Mouse (Mus musculus): ENCODE measurements around the gene Hecw2. TPM values are rescaled to one million over a fixed set of nuclear protein-coding genes. Genes with fewer than 3 reads are reported as not detected.

Hecw2 gene
- polyA plus RNA-seq, 1 experiment from 2014 or later: 1.7 TPM

DNA sequence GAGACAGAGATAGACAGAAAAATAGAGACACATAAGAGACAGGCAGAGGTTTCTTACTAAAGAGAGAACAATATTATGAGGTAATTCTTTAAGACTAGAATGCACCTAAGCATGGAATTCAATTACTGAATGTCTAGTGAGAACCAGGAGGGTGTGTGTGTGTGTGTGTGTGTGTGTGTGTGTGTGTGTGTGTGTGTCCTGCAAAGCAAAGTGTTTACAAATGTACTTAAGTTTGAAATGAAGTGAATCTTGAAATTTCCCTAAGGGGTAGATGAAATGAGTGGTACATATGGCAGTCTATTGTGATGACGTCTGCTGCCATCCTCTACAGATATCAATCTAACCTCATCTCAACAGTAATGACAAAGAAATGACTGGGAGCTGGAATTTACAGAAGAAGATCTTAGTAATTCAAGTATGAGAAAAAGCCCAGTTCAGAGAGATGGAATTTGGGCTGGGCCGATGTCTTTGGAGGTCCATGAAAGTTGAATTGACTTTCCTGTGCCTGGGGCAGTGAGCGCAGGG is 342.8 kb downstream of the Hecw2 start:
- H3K36me3 ChIP-seq (ENCODE audit: control insufficient read depth, insufficient read depth, low read length): no peaks in the 10 kb centered on the region
- H3K4me1 ChIP-seq (ENCODE audit: control insufficient read depth, insufficient read depth, low read length): no peaks in the 10 kb centered on the region
- DNase-seq (ENCODE audit: low spot score) (no peak), ATAC-seq (ENCODE audit: insufficient number of reproducible peaks, low FRiP score, low TSS enrichment, low read depth) (no peak)
- no peaks in the 10 kb centered on the region for H3K9me3 ChIP-seq (ENCODE audit: control insufficient read depth, low read length)
- no peak overlapping the region for H3K4me3 ChIP-seq (ENCODE audit: low read depth, low read length)
- H3K27ac ChIP-seq (replicated peaks; ENCODE audit: low read depth, low read length): no peak overlapping the region
- no peak overlapping the region for H3K4me2 ChIP-seq (ENCODE audit: low read depth, severe bottlenecking)
- H3K9ac ChIP-seq (ENCODE audit: low read length): no peak overlapping the region
- 90% methylated on average over 3 of the region's 3 CpGs for WGBS
- H3K27me3 ChIP-seq (ENCODE audit: control insufficient read depth, insufficient read depth, low read length): no peaks in the 10 kb centered on the region

DNA sequence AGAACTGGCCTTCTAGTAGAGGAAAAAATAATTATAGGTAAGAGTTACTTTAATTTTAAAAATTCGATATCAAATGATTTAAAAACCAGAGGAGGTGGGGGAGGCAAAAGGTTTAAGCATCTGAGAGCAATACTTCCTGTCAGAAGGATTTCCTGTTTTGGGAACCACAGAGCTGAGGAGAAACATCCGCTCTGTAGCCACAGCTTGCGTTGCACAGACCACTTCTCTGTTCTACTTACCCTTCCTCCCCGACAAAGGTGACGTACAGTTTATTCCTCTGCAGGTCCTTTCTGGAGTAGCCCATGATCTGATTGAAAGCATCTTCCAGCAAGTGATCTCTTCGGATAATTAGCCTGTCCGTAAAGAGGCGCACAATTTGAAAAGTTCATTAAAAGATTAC is 343.6 kb downstream of the Hecw2 start:
- no peak for ATAC-seq (ENCODE audit: insufficient number of reproducible peaks, low FRiP score, low TSS enrichment, low read depth)

DNA sequence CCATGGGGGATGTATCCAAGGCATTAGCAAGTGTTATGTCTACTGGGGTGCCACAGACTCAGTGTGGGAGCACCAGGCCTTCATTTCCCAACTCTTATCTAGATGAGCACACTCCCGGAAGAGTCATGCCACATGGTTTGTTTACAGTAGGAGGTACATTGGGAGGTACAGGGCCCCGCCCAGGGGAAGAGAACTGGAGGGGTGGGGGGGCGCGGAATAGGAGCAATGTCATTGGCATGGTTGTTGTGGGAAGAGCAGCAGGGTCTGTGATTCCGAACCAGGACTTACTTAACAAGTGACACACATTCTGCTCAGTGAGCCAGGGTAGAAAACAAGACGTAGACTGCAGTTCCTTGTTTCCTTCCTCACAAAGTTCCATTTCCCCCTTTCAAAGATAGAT is 344.1 kb downstream of the Hecw2 start:
- 87% methylated on average over 6 of the region's 6 CpGs for WGBS

More for the DNA sequence above, 343.6 kb downstream of the Hecw2 start:
- no peaks in the 10 kb centered on the region for H3K9me3 ChIP-seq (ENCODE audit: control insufficient read depth, low read length)
- no peaks in the 10 kb centered on the region for H3K27me3 ChIP-seq (ENCODE audit: control insufficient read depth, insufficient read depth, low read length)
- H3K4me3 ChIP-seq (ENCODE audit: low read depth, low read length): no peak overlapping the region
- no peak overlapping the region for H3K27ac ChIP-seq (replicated peaks; ENCODE audit: low read depth, low read length)
- H3K4me1 ChIP-seq (ENCODE audit: control insufficient read depth, insufficient read depth, low read length): no peaks in the 10 kb centered on the region
- H3K9ac ChIP-seq (ENCODE audit: low read length): no peak overlapping the region
- WGBS: 80% methylated on average over 8 of the region's 8 CpGs
- no peak overlapping the region for H3K4me2 ChIP-seq (ENCODE audit: low read depth, severe bottlenecking)
- no peak for DNase-seq (ENCODE audit: low spot score)
- H3K36me3 ChIP-seq (ENCODE audit: control insufficient read depth, insufficient read depth, low read length): no peaks in the 10 kb centered on the region

DNA sequence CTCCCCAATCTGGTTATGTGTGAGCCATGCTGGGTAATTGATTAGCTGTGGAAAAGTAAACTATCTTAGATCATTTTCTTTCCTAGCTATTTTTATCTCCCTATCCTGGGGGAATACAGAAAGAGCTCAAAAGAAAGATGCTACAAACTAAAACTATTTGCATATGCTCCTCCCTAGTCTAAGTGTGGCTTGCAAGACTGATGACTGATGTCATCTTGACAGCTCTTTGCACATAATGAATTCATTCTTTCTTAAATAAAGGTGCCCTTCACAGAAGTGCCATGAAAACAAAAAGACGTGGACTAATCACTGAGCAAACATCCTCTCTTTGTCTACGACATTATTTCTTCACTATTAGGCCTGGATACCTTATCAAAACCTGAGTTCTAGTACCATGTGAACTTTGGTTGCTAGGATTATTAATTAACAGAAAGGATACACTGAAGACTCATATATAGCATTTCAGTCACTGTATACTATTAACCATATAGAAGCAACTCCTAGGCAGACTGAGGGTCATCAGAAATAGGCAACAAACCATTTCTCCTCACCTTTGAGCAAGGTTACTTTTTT is 348.2 kb downstream of the Hecw2 start:
- ATAC-seq (ENCODE audit: insufficient number of reproducible peaks, low FRiP score, low TSS enrichment, low read depth) (no peak), DNase-seq (ENCODE audit: low spot score) (no peak)
- H3K27me3 ChIP-seq (ENCODE audit: control insufficient read depth, insufficient read depth, low read length): no peaks in the 10 kb centered on the region
- no peak overlapping the region for H3K4me3 ChIP-seq (ENCODE audit: low read depth, low read length)
- H3K4me1 ChIP-seq (ENCODE audit: control insufficient read depth, insufficient read depth, low read length): no peaks in the 10 kb centered on the region
- no peaks in the 10 kb centered on the region for H3K9me3 ChIP-seq (ENCODE audit: control insufficient read depth, low read length)
- no peak overlapping the region for H3K4me2 ChIP-seq (ENCODE audit: low read depth, severe bottlenecking)
- no peak overlapping the region for H3K27ac ChIP-seq (replicated peaks; ENCODE audit: low read depth, low read length)
- H3K9ac ChIP-seq (ENCODE audit: low read length): no peak overlapping the region
- WGBS: 85% methylated on average over 2 of the region's 2 CpGs
- no peaks in the 10 kb centered on the region for H3K36me3 ChIP-seq (ENCODE audit: control insufficient read depth, insufficient read depth, low read length)

More for the DNA sequence above, 344.1 kb downstream of the Hecw2 start:
- Histone ChIP-seq H3K9me3 (ENCODE audit: control insufficient read depth, low read length) (no peaks in the 10 kb centered on the region), H3K4me3 (ENCODE audit: low read depth, low read length) (no peak overlapping the region), H3K4me1 (ENCODE audit: control insufficient read depth, insufficient read depth, low read length) (no peaks in the 10 kb centered on the region), H3K27me3 (ENCODE audit: control insufficient read depth, insufficient read depth, low read length) (no peaks in the 10 kb centered on the region), H3K36me3 (ENCODE audit: control insufficient read depth, insufficient read depth, low read length) (no peaks in the 10 kb centered on the region), H3K4me2 (ENCODE audit: low read depth, severe bottlenecking) (no peak overlapping the region), H3K9ac (ENCODE audit: low read length) (no peak overlapping the region), H3K27ac (replicated peaks; ENCODE audit: low read depth, low read length) (no peak overlapping the region)
- DNase-seq (ENCODE audit: low spot score) (no peak), ATAC-seq (ENCODE audit: insufficient number of reproducible peaks, low FRiP score, low TSS enrichment, low read depth) (no peak)

DNA sequence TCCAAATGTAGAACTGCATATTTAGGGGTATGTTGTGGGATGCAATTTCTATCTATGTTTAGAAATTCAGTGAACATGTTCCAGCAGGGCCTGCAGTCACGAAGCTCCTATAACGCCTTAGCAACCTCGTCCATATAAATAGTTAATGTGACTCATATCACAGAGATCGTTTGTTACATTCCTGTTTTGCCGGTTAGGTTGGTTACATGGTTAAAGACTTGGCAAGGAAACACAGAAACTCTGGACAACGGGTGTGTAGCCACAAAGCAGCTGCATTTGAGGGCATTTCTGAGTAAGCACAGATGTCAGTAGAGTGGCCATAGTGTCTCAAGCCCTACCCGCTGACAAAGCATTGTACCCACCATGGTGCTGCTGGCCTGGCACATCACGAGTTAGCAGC is 349.1 kb downstream of the Hecw2 start:
- Histone ChIP-seq H3K9me3 (ENCODE audit: control insufficient read depth, low read length) (no peaks in the 10 kb centered on the region), H3K4me2 (ENCODE audit: low read depth, severe bottlenecking) (no peak overlapping the region), H3K4me1 (ENCODE audit: control insufficient read depth, insufficient read depth, low read length) (no peaks in the 10 kb centered on the region), H3K36me3 (ENCODE audit: control insufficient read depth, insufficient read depth, low read length) (no peaks in the 10 kb centered on the region), H3K27ac (replicated peaks; ENCODE audit: low read depth, low read length) (no peak overlapping the region), H3K27me3 (ENCODE audit: control insufficient read depth, insufficient read depth, low read length) (no peaks in the 10 kb centered on the region), H3K4me3 (ENCODE audit: low read depth, low read length) (no peak overlapping the region), H3K9ac (ENCODE audit: low read length) (no peak overlapping the region)
- DNase-seq (ENCODE audit: low spot score): no peak
- no peak for ATAC-seq (ENCODE audit: insufficient number of reproducible peaks, low FRiP score, low TSS enrichment, low read depth)
- WGBS: 87% methylated on average over 8 of the region's 8 CpGs

DNA sequence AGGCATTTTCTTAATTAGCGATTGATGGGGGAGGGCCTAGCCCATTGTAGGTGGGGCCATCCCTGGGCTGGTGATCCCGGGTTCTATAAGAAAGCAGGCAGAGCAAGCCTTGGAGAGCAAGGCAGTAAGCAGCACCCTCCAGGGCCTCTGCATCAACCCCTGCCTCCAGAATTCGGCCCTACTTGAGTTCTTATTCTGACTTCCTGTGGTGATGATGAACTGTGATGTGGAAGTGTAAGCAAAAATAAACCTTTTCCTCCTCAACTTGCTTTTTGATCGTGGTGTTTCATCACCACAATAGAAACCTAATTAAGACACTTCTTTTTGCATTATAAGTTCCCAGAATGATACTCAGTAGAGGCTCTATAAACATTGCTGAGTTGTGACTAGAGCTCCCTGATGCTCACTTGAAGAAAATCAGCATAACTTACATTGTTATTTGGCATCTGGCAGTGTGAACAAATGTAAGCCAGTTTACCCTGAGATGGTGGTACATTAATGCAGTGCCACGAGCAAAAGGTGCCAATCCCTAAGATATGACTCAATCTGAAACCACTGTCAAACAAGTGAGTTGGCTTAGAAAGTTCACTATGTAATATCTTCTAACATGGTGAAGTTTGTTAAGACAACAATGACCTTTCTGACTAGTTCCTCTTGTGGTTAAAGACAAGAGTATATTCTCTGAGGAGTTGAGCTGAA is 349.9 kb downstream of the Hecw2 start:
- ATAC-seq (ENCODE audit: insufficient number of reproducible peaks, low FRiP score, low TSS enrichment, low read depth) (no peak), DNase-seq (ENCODE audit: low spot score) (no peak)
- Histone ChIP-seq H3K36me3 (ENCODE audit: control insufficient read depth, insufficient read depth, low read length) (no peaks in the 10 kb centered on the region), H3K4me1 (ENCODE audit: control insufficient read depth, insufficient read depth, low read length) (no peaks in the 10 kb centered on the region), H3K4me2 (ENCODE audit: low read depth, severe bottlenecking) (no peak overlapping the region), H3K27me3 (ENCODE audit: control insufficient read depth, insufficient read depth, low read length) (no peaks in the 10 kb centered on the region), H3K9ac (ENCODE audit: low read length) (no peak overlapping the region), H3K9me3 (ENCODE audit: control insufficient read depth, low read length) (no peaks in the 10 kb centered on the region), H3K27ac (replicated peaks; ENCODE audit: low read depth, low read length) (no peak overlapping the region), H3K4me3 (ENCODE audit: low read depth, low read length) (no peak overlapping the region)
- 75% methylated on average over 5 of the region's 5 CpGs for WGBS

DNA sequence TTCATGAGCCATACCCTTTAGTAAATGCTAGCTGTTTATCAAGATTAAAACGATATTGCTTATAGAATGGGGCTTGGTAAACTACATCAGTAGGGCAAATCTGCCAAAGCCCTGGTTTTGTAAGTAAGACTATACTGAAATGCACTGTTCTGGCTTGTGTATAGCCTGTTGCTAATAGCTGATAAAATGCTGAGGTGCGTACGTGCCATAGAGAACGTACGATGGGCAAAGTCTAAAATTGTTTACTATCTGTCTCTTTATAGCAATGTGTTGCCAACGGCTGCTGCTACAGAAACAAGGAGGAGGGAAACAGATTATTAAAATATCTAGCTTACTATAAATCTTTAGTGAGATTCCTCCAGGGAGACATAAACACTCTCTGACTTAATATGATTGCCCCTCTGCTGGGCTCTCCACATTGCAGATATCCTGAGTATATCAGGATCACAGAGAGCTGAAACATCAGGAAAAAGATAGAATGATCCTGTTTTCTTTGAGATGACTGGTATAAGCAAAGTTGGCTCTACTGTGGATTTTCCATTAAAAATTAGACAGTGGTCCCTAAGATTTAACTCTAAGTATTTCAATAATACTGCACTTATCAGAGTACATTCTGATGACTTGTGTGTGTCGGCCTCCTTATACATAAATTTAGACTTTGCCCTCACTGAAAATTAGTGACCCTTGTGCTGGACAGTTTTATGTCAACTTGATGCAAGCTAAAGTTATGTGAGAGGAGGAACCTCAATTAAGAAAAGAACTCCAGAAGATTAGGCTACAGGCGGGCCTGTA is 350.6 kb downstream of the Hecw2 start:
- DNase-seq (ENCODE audit: low spot score): no peak
- 87% methylated on average over 8 of the region's 8 CpGs for WGBS

DNA sequence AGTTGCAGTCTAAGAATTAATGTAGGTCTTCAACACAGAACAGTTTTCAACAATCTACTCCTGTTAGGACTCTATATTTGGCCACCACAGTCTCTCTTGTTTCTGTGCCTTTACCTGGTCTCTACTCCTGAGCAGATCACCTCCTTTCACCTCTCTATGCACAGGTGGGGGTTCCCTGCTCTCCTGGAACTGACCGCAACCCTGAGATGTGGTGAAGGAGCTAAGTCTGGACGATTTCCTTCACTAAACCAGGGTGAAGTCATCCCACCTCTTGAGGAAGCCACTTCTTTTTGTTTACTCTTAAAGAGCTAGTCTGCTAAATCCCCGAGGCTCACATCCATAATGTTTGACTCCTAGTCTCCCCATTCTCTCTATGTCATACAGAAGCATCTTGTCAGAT is 351.9 kb downstream of the Hecw2 start:
- H3K4me1 ChIP-seq (ENCODE audit: control insufficient read depth, insufficient read depth, low read length): no peaks in the 10 kb centered on the region
- ATAC-seq (ENCODE audit: insufficient number of reproducible peaks, low FRiP score, low TSS enrichment, low read depth) (no peak), DNase-seq (ENCODE audit: low spot score) (no peak)
- no peak overlapping the region for H3K4me3 ChIP-seq (ENCODE audit: low read depth, low read length)
- H3K27me3 ChIP-seq (ENCODE audit: control insufficient read depth, insufficient read depth, low read length): no peaks in the 10 kb centered on the region
- WGBS: 86% methylated on average over 3 of the region's 3 CpGs
- no peaks in the 10 kb centered on the region for H3K36me3 ChIP-seq (ENCODE audit: control insufficient read depth, insufficient read depth, low read length)
- no peaks in the 10 kb centered on the region for H3K9me3 ChIP-seq (ENCODE audit: control insufficient read depth, low read length)
- no peak overlapping the region for H3K9ac ChIP-seq (ENCODE audit: low read length)
- no peak overlapping the region for H3K27ac ChIP-seq (replicated peaks; ENCODE audit: low read depth, low read length)
- no peak overlapping the region for H3K4me2 ChIP-seq (ENCODE audit: low read depth, severe bottlenecking)

More for the DNA sequence above, 350.6 kb downstream of the Hecw2 start:
- H3K27ac ChIP-seq (replicated peaks; ENCODE audit: low read depth, low read length): no peak overlapping the region
- H3K9ac ChIP-seq (ENCODE audit: low read length): no peak overlapping the region
- H3K4me3 ChIP-seq (ENCODE audit: low read depth, low read length): no peak overlapping the region
- no peaks in the 10 kb centered on the region for H3K27me3 ChIP-seq (ENCODE audit: control insufficient read depth, insufficient read depth, low read length)
- no peak for ATAC-seq (ENCODE audit: insufficient number of reproducible peaks, low FRiP score, low TSS enrichment, low read depth)
- no peaks in the 10 kb centered on the region for H3K4me1 ChIP-seq (ENCODE audit: control insufficient read depth, insufficient read depth, low read length)
- no peak overlapping the region for H3K4me2 ChIP-seq (ENCODE audit: low read depth, severe bottlenecking)
- no peaks in the 10 kb centered on the region for H3K9me3 ChIP-seq (ENCODE audit: control insufficient read depth, low read length)
- H3K36me3 ChIP-seq (ENCODE audit: control insufficient read depth, insufficient read depth, low read length): no peaks in the 10 kb centered on the region
